Mouse (Mus musculus) liver, adult 10 weeks (tissue): ENCODE measurements around the gene Cpt1a. TPM values are rescaled to one million over a fixed set of nuclear protein-coding genes. Genes with fewer than 3 reads are reported as not detected.

Source experiments
- polyA plus RNA-seq: library from polyadenylated mRNA; stranded (reverse); fragments of 350-450 nt; fragmentation: Illumina TruSeq; extraction: RNeasy Lipid Tissue Mini Kit (QIAGEN cat#74804); gene quantifications from one replicate; pipeline ENCODE4 v1.2.3, GENCODE M21; 2014; ENCODE audit warnings: low read depth, low replicate concordance

The Cpt1a gene
- polyA plus RNA-seq = 118 TPM

DNA sequence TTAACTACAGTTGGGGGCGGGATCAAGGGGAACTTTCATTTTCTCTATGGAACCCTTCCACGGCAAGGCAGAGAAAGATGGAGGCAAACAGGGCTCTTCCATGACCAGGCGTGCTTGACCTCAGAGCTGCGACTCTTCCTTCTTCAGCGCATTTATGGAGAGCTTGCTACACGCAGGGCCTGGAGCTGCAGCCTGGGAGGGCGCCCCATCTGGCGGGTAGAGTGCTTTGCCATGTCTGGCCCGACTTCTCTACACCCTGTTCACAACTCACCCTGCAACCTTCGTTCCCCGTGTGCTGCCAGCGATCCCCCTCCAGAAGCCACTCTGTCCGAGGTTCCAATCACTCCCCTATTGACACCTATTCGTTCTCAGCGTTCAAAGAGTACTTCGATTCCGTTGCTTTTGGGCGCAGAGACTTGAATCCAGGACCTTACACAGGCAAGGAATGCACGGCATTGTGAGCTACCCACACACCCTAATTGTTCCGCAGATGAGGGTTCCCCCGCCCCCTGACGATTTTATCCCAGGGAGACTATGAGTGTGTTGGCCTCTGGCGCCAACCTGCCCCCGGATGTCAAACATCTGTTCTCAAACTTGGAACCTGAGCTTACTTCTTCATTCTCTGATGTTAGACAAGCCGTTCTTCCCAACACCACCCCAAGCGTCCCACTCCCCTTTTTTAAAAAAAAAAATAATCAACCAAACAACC lies at the start of gene Cpt1a:
Gene Cpt1a, plus strand, starts transcription at position 74 of the 709 bp plus-strand sequence.

DNA sequence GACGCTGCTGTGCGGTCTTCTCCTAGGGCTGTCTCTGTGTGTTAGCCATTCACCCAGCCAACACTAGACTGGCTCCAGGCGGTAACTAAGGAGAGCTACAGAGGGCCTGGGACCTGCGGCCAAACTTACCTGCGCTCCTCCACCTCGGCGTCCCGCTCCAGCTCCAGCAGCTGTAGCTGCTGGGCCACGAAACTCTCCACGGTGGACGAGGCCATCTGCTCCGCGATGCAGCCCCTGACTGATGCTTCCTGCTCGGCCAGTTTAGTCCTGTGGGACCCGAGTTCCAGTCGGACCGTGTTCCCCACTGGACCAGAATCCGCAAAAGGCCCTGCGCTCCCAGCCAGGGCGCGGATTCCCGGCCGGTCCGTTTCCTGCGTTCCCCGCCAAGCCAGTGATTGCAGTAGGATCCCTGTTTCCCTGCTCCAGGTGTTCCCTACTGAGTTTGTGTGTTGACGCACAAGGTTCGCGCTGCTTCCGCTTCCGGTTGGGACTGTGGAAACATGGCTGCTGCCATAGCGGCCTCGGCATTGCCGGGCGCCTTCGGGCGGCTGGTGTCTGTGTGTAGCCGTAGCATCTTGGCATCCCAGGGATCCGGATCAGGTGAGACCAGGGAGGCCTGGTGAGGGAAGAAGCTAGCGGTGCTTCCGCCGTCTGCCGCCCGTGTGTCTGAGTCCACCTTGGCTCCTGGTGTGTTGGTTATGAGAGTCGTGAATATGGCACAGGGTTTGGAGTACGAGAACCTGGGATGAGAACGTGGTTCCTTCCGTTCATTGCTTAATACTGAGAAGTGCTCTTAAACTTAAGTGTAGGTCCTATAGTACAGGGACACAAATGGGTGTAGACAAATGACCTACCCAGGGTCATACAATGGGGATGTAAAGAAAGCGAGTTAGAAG lies 39.3 kb upstream of the Cpt1a start, which contains the start of the genes Mrpl21 and Ighmbp2:
Gene Mrpl21, plus strand, starts transcription at position 330 of the 896 bp plus-strand sequence.
Gene Ighmbp2, minus strand, starts transcription at position 446 of the 896 bp plus-strand sequence.

DNA sequence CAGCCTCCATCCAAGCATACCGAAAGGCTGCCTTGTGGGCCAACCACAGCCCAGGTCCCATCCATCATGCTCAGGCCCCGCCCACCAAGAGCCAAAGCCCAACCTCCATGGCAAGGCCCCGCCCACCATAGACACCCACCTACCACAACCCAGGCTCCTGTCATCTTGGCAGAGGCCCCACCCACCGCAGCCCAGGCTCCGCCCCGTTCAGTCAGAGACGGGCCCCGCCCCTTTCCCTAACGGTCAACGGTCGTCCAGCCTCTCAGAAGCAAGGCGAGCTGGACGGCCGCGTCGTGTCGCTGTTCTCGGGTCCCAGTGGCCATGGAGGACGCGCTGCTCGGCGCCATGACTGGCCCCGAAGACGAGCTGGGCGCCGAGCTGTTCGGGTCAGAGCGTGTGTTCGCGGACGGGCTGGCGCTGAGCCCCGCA lies 66.5 kb downstream of the Cpt1a start, which contains the start of gene Tesmin:
Gene Tesmin, plus strand, starts transcription at position 229 of the 429 bp plus-strand sequence.

DNA sequence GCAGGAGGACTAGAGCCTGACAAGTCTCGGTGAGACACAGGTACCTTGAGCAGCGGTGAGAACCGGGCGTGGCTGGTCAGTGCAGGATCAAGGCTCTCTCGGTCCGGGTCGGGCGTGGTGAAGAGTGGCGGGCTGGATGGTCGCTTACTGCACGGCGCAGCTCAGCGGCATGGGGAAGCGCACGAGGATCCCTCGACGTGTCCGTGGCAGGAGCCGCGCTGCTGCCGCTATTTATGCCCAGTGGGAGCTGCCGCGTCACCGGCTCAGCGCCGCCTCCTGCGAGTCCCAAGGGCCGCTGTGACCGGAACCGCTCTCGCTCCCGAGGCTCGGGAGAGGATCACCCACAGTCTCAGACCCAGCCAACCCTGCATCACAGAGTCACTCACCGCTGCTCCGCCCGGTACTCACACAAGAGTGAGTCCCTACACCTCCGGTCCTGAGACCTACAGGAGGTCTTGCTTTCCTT lies 92.2 kb downstream of the Cpt1a start, which contains the start of gene Gal:
Gene Gal, minus strand, starts transcription at position 277 of the 466 bp plus-strand sequence.

Other genes with a start within 250 kb of the Cpt1a start
- gene Mrpl21, start 39.4 kb upstream of the Cpt1a start, polyA plus RNA-seq = 33.6 TPM
- 0.24 TPM for gene Ighmbp2, start 39.3 kb upstream of the Cpt1a start, polyA plus RNA-seq
- not detected for gene Tesmin, start 66.5 kb downstream of the Cpt1a start, polyA plus RNA-seq
- gene Gal, start 92.2 kb downstream of the Cpt1a start, polyA plus RNA-seq = not detected